Mouse (Mus musculus): ENCODE measurements at regions not wholly inside any gene's neighbourhood (a gene's known extent, or its start where the extent isn't known, plus 50 kb on each side); places are given as distances from the start of the nearest gene placed in this dataset.

DNA sequence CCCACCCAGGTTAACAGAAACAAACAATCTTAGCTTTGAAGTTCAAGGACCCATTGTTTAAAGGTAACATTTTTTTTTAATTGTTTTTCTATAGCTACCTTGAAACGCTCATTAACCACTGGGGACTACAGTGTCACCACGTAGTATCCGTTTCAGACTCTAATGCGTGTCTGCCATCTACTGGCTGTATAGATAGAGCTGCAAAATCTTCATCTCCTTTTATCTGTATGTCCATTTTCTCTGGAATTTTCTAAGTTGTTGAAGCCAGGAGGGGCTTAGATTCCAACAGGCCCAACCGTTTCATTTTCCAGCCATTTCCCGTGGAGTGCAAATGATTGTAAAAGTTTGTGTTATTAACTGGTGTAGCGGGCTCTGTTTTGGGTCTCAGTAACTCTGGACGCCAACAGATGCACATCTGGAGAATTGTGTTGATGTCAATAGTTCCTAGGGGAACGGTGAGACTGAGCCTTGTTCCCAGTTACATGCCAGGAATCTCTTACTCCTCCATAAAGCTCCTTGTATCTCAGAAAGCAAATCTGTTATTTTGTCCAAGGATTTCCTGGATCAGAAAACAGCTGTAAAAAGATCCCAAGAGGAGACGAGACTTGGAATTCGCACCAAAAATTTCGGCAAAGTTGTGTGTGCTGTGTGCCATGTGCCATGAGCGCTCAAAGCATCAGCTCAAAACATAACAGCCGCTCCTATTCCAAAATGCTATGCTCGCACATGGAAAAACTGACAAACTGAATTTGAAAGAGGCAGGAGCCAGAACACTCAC lies 158.8 kb upstream of the Phyhipl start:
- DNase-seq = no peak

GRCm38 (mm10) chr10:70809411-70809810 lies 153.6 kb upstream of the Phyhipl start:
- no peak for DNase-seq

DNA sequence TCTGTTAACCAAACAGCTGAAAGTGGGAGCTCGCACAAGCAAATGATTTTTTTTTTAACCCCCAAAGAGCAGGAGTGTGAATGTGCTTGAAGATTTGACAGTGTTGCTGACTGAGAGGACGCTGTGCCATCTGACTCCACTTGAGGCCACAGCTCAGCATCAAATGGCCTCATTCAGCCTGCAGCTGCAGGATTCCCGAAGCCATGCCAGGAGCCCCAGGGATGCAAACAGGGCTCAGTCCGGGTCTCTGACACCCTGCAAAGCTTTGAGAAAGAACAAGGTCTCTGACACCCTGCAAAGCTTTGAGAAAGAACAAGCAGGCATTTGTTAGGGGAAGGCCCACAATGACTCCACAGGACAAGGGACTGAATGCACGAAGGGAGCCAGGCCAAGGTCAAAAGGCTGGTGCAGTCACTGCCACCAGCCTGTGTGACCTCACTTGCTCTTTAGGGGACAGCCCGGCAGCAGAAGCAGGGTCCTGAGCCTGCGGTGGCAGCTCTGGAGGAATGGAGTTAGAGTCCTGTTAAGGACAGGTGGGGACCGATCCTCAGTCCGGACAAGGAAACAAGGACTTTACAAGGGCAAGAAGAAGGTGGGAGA lies 151.1 kb upstream of the Phyhipl start:
- DNase-seq = no peak

DNA sequence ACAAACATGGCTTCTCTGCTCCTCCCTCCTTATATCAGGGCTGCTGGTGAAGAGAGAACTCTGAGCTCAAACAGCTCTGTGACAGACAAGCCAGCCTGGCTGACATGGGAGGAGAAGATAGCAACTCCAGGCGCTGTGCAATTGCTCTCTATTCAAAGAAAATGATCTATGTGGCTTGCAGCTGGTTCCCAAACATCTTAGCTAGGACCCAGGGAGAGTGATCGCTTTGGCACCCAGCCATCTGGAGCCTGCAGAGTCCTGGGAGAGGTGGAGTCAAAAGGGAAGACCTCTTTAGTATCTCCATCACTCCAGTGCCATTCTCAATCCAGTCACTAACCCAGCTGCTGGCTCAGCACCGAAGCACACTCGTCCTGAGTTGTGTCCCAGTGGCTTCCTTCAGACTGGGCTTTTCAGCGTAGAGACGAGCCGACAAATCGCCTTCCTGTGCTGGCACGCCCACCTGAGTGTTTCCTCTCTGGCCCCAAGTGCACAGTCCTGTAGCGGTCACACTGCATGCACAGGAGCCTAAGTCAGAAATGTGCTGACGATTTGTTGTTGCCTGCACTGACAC lies 145.1 kb upstream of the Phyhipl start:
- DNase-seq = no peak

GRCm38 (mm10) chr10:70799906-70800305 lies 144.1 kb upstream of the Phyhipl start:
- peak; percentile 22 for DNase-seq

GRCm38 (mm10) chr10:70799191-70799742 lies 143.5 kb upstream of the Phyhipl start:
- peak; percentile 88 for DNase-seq

DNA sequence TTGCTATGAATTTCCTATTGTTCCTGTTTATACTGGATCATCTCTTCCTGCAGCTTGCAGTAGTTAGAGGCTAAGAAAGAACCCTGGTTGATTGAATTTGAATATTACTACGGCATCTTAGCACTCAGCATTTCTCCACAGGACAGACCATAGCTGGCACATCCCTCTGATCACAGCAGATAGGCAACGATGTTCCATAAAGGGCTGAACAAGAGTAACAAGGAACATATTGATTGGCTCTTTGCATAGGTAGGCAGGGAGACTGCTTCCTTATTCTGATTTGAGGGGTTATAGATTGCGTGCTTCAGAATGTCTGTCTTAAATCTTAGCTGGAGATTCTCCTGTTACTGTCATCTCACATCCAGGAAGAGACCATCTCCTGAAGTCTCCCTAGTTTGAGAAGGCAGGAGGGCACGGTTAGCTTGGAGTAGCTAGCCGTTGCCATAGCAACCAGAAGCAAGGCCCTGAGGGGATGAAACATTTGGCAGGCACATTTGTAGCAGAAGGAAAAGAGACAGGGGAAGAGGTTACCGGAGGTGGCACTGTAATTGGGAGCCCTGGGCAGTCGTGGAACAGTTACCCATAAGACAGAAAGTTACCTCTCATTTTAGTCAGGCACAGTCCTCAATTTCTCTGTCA lies 133.2 kb upstream of the Phyhipl start:
- peak; percentile 25 for DNase-seq

GRCm38 (mm10) chr10:70781036-70781435 lies 125.3 kb upstream of the Phyhipl start:
- no peak for DNase-seq

- no peak for DNase-seq
Measured at GRCm38 (mm10) chr10:70778596-70778995, 122.8 kb upstream of the Phyhipl start.

GRCm38 (mm10) chr10:70774571-70774970 lies 118.8 kb upstream of the Phyhipl start:
- no peak for DNase-seq

DNA sequence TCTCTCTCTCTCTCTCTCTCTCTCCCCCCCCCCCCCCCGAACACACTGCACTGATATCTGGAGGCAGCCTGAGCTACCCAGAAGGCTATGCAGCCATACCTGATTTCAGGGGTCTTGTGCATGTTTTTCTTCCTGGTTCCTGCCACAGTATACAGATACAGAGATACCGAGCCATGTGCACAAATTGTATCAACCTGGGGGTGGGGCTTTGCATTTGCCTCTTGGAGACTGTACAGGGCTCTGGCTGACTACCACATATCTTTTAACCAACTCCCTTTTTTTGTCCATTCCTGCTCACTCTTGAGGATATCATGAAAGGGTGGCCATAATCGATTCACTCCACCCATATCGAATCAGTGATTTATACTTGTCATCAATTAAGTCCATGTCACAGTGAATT lies 118.4 kb upstream of the Phyhipl start:
- no peak for DNase-seq

DNA sequence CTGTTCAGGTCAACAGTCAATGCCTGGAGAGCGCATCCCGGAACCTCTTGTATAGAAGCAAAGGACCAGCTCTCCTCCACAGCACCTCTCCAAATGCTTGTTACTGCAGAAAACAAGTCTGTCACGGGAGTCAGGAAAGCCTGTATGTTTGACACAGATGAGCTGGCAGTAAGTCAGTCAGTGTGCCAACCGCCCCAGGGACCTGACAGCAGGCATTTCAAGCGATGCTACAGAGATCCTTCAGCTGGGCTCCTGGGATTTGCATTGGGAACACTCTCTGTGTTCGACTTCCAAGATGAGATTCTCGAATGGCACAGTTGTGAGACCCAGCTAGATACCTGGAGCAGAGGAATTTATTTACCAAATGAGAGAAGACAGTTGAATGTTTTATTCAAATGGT lies 111.7 kb upstream of the Phyhipl start:
- no peak for DNase-seq

DNA sequence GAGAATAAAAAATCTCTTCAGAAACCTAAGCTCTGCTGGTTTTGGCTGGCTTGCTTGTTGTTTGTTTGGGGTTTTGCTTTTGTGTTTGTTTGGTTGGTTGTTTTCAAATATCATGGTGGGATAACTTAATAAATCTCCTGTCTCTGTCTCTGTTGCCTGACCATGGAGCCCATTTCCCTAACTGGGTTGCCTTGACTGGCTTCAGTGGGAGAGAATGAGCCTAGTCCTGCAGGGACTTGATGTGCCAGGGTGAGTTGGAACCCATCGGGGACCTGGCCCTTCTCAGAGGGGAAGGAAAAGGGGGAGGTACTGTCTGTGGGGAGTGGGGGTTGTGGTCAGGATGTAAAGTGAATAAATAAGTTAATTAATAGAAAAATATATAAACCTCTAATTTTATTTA lies 111.1 kb upstream of the Phyhipl start:
- no peak for DNase-seq

DNA sequence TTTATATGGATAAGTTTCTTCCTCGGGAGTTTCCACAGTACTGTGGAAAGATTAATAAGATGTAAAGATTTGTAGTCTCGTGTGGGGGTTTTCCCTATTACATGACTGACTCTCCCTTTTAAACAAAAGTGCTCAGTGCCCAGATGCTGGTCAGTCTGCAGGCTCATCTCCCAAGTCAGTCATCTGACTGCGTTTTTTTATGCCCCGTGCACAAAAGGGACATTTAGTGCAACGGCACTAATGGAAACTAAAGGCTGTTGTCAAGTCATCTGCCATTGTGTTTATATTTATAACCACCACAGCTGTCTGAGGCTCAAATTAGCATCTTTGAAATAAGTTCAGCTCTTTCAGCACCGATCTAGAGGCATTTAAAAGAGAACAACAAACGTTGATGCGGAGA lies 110.7 kb upstream of the Phyhipl start:
- DNase-seq = no peak

GRCm38 (mm10) chr10:70763206-70763605 lies 107.4 kb upstream of the Phyhipl start:
- DNase-seq = no peak

DNA sequence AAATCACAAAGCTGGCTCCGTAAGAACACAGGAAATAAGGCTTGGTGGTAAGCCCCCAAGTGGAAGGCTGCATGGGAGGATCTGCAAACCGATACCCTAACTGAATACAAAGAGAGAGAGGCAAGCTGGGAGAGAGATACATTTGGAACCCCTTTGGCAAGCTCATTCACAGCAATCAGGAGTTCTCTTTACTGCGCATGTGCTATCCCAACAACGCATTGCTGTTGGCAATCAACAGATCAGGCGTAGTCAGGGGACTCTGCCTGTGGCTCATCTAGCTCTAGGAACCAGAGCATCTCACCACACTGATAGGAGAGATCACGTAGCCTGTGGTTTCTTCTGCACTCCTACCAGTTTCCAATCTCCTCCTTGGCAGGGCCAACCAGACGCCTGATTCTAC lies 103.9 kb upstream of the Phyhipl start:
- DNase-seq = no peak

- DNase-seq = no peak
Measured at GRCm38 (mm10) chr10:70751771-70752170, 96.0 kb upstream of the Phyhipl start.

GRCm38 (mm10) chr10:70750356-70751145 lies 94.8 kb upstream of the Phyhipl start:
- DNase-seq = no peak

DNA sequence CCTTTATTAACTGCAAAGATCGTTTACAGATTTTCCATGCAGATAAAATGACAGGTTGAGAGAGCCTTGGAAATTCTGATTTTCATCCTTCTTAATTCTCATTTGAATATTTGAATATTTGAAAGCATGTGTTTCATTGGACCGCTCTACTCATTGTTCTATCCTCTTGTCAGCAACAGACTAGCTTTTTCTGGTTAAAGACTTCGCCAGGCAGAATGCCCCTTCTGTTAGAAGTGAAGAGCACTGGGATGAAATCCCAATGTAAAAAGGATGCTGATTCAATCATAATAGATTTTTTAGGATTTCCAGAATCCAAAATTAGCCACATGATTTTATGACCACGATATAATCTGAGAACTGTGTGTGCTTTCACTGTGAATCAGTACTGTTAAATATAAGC lies 90.8 kb upstream of the Phyhipl start:
- DNase-seq = no peak

DNA sequence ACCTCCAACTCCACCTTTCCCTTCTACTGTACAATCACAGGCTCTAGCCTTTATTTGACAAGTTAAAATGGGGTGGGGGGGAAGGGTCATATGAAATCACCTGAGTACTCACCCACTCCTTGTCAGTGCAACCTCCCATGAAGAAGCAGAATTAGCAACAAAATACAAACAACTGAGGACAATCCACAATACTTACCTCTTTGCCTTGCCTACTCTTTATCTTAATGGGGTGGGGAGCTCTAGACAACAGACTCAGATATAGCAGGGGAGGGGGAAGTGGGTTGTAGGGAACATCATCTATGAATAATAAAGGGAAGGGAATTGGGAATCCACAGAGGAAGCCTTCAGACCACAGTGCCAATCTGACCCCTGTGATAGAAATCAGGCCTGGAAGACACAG lies 86.1 kb upstream of the Phyhipl start:
- DNase-seq = no peak

GRCm38 (mm10) chr10:70740095-70740494 lies 84.3 kb upstream of the Phyhipl start:
- DNase-seq = no peak

DNA sequence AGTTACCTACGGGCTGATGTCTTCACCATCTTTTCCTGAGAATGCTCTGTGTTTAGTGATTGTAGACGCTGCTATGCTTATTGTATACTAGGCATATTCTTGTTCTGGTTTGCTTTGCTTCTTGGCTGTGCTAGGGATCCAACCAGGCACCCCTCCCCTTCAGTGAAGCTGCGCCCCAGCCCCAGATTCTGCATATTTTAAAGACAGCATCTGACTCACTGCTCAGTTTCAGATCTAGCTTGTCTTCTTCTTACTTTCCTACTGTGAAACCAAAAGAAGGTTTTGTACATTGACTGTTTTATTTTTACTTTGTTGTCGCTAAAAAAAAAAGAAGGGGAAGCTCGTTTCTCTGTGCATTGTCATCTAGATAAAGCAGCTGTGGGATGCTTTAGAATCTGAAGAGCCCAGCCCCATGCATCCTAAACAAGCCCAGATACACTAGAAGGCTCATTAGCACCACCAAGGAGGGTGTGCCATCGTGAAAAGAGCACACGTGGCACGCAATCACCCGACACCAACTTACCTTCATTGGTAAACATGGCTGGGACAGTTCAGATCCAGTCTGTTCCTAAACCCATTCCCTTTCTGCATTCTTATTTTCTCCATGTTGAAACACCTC lies 83.7 kb upstream of the Phyhipl start:
- DNase-seq = no peak
